10 mouse cellular contexts compared by ENCODE assay signal in genomic region chr5:31962346-31962745, GRCm38 (mm10).
"Had no signal": no experiment of that assay in that cellular context is flagged by ENCODE, and none has a peak within 500 bp of the region (broad histone marks: within the 10 kb centered on the region; RNA-seq: fewer than 3 reads in every experiment).

No protein-coding gene starts in this region.

- ATAC-seq: liver, embryonic 12.5 days had no signal

- DNase-seq: kidney, adult 18-20 months; kidney, adult 9 months; kidney, postnatal 14 days; kidney, postnatal 4 days; liver; lung, adult 18-20 months; lung, postnatal 10 days; lung, postnatal 36 days; midbrain, embryonic 14.5 days had no signal
